Mouse (Mus musculus) E14TG2a.4 (cell line): ENCODE data around the gene Olfr60.

Source experiments
- H3K27me3 ChIP-seq: 2 replicates; pipeline ENCODE4 v1.6.1; 2014; ENCODE audit warnings: low read length, control low read depth; ENCODE audit not compliant: insufficient read depth
- H3K36me3 ChIP-seq: 2 replicates; pipeline ENCODE4 v1.6.1; 2014; ENCODE audit warnings: low read length, control low read depth; ENCODE audit not compliant: insufficient read depth
- H3K4me1 ChIP-seq: replicated peaks from 2 replicates; pipeline ENCODE4 v1.6.1; 2014; ENCODE audit warnings: low read depth, low read length, control low read depth
- H3K4me3 ChIP-seq: replicated peaks from 2 replicates; pipeline ENCODE4 v1.5.1; 2014; ENCODE audit warnings: mild to moderate bottlenecking, low read length
- H3K9me3 ChIP-seq: 2 replicates; pipeline ENCODE4 v1.6.1; 2014; ENCODE audit warnings: low read length, control low read depth
- CTCF ChIP-seq: conservative IDR thresholded peaks from 2 replicates; pipeline ENCODE4 v1.5.1; 2014; ENCODE audit warnings: low read length
- NANOG ChIP-seq: IDR thresholded peaks from 2 replicates; pipeline ENCODE4 v1.6.1; 2014; ENCODE audit warnings: borderline replicate concordance, low read length, mixed read lengths
- POU5F1 ChIP-seq: IDR thresholded peaks from 2 replicates; pipeline ENCODE4 v1.6.1; 2014; ENCODE audit warnings: low read length, borderline replicate concordance

Gene Olfr60

GRCm38 (mm10) chr7:140361571-140361970 lies at the start of gene Olfr60:
Gene Olfr60 (minus strand): TSS chr7:140361671.
- Histone ChIP-seq H3K27me3 (no peaks in the 10 kb centered on the region), H3K9me3 (no peaks in the 10 kb centered on the region), H3K36me3 (no peaks in the 10 kb centered on the region), H3K4me3 (no peak within 1 kb of the TSS), H3K4me1 (no peaks in the 10 kb centered on the region)
- TF ChIP-seq POU5F1 (no peak), NANOG (no peak), CTCF (no peak)

GRCm38 (mm10) chr7:140402818-140403217 lies 41.3 kb upstream of the Olfr60 start, which contains the start of gene Olfr531:
Gene Olfr531 (minus strand): TSS chr7:140402918.
- H3K4me1 ChIP-seq, result no peaks in the 10 kb centered on the region
- H3K27me3 ChIP-seq, result no peaks in the 10 kb centered on the region
- H3K36me3 ChIP-seq, result no peaks in the 10 kb centered on the region
- peaks cover 2% of the 10 kb centered on the region; the same call in 1 of the 2 replicates for H3K9me3 ChIP-seq
- no peak for TF ChIP-seq NANOG
- TF ChIP-seq CTCF, result no peak
- no peak for TF ChIP-seq POU5F1
- H3K4me3 ChIP-seq, result no peak within 1 kb of the TSS

- Histone ChIP-seq H3K4me1 (no peaks in the 10 kb centered on the region), H3K4me3 (no peak overlapping the region), H3K36me3 (no peaks in the 10 kb centered on the region), H3K9me3 (no peaks in the 10 kb centered on the region), H3K27me3 (no peaks in the 10 kb centered on the region)
- TF ChIP-seq CTCF (no peak), POU5F1 (no peak), NANOG (no peak)
Measured at GRCm38 (mm10) chr7:140376911-140377310, 15.4 kb upstream of the Olfr60 start.

GRCm38 (mm10) chr7:140376231-140376630 lies 14.8 kb upstream of the Olfr60 start, which contains the start of gene Olfr530:
Gene Olfr530 (minus strand): TSS chr7:140376331.
- no peak within 1 kb of the TSS for H3K4me3 ChIP-seq
- no peaks in the 10 kb centered on the region for H3K9me3 ChIP-seq
- H3K36me3 ChIP-seq, result no peaks in the 10 kb centered on the region
- no peaks in the 10 kb centered on the region for H3K4me1 ChIP-seq
- TF ChIP-seq POU5F1, result no peak
- no peak for TF ChIP-seq CTCF
- TF ChIP-seq NANOG, result no peak
- H3K27me3 ChIP-seq, result no peaks in the 10 kb centered on the region

GRCm38 (mm10) chr7:140374300-140374699 lies 12.8 kb upstream of the Olfr60 start:
- no peaks in the 10 kb centered on the region for H3K27me3 ChIP-seq
- H3K36me3 ChIP-seq, result no peaks in the 10 kb centered on the region
- no peak overlapping the region for H3K4me3 ChIP-seq
- TF ChIP-seq CTCF, result no peak
- no peak for TF ChIP-seq POU5F1
- no peak for TF ChIP-seq NANOG
- H3K4me1 ChIP-seq, result no peaks in the 10 kb centered on the region
- no peaks in the 10 kb centered on the region for H3K9me3 ChIP-seq

- no peak within 1 kb of the TSS for H3K4me3 ChIP-seq
- no peaks in the 10 kb centered on the region for H3K4me1 ChIP-seq
- no peak for TF ChIP-seq POU5F1
- no peaks in the 10 kb centered on the region for H3K36me3 ChIP-seq
- H3K9me3 ChIP-seq, result 0 out of 2 replicates have a peak, but pooled peaks cover 4% of the 10 kb centered on the region
- no peaks in the 10 kb centered on the region for H3K27me3 ChIP-seq
Measured at GRCm38 (mm10) chr7:140333717-140334116, 27.8 kb downstream of the Olfr60 start, which contains the start of gene Olfr527. Gene Olfr527 (plus strand): TSS chr7:140334017.

GRCm38 (mm10) chr7:140329766-140330304 lies 31.6 kb downstream of the Olfr60 start:
- Histone ChIP-seq H3K9me3 (0 out of 2 replicates have a peak, but pooled peaks cover 3% of the 10 kb centered on the region), H3K36me3 (no peaks in the 10 kb centered on the region), H3K4me1 (no peaks in the 10 kb centered on the region), H3K4me3 (no peak overlapping the region), H3K27me3 (no peaks in the 10 kb centered on the region)
- no peak for TF ChIP-seq NANOG
- no peak for TF ChIP-seq CTCF
- TF ChIP-seq POU5F1, result no peak

- H3K27me3 ChIP-seq, result no peaks in the 10 kb centered on the region
- no peak overlapping the region for H3K4me3 ChIP-seq
- H3K36me3 ChIP-seq, result no peaks in the 10 kb centered on the region
- no peak for TF ChIP-seq POU5F1
- TF ChIP-seq NANOG, result no peak
- TF ChIP-seq CTCF, result no peak
- H3K4me1 ChIP-seq, result no peaks in the 10 kb centered on the region
- peaks cover 4% of the 10 kb centered on the region; the same call in 1 of the 2 replicates for H3K9me3 ChIP-seq
Measured at GRCm38 (mm10) chr7:140321135-140321534, 40.3 kb downstream of the Olfr60 start.

GRCm38 (mm10) chr7:140320558-140320957 lies 40.9 kb downstream of the Olfr60 start, which contains the start of gene Olfr525:
Gene Olfr525 (plus strand): TSS chr7:140320858.
- Histone ChIP-seq H3K4me1 (no peaks in the 10 kb centered on the region), H3K36me3 (no peaks in the 10 kb centered on the region), H3K9me3 (peaks cover 4% of the 10 kb centered on the region; the same call in 1 of the 2 replicates), H3K4me3 (no peak within 1 kb of the TSS), H3K27me3 (no peaks in the 10 kb centered on the region)
- TF ChIP-seq POU5F1, result no peak
- no peak for TF ChIP-seq NANOG
- no peak for TF ChIP-seq CTCF
